20 mouse cellular contexts compared by ENCODE assay signal in the genomic region with DNA sequence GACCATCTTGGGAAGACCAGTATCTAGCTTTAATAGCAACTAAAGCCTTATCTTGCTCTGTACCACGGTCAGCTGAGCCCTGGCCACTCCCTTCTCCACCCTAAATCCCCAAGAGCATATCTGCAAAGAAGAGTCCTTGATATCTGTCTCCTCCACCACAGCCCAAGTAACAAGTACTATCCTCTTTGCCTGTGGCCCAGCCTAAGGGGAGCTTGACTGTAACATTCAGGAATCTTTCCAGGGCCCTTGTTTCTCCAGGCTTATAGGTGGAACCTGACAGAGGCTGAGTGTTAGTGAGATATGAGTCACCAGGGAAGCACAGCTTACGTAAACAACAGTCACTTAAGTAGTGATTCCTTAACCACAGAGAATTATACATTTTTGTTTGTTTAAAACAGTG. TPM values are rescaled to one million over a fixed set of nuclear protein-coding genes. Genes with fewer than 3 reads are reported as not detected.
DNase-seq lines count a peak whose midpoint lies in the region; ATAC-seq and TF ChIP-seq lines count a peak whose summit lies in the region.
"Had no signal": no experiment of that assay in that cellular context is flagged by ENCODE, and none has a peak within 500 bp of the region (broad histone marks: within the 10 kb centered on the region; RNA-seq: fewer than 3 reads in every experiment).

No protein-coding gene starts in this region.

- H3K4me3 ChIP-seq in liver, embryonic 12.5 days: no peak overlapping the region
- H3K4me3 ChIP-seq in forebrain, embryonic 16.5 days (replicated peaks; ENCODE audit: low read length): no peak overlapping the region
- H3K4me3 ChIP-seq: heart, embryonic 12.5 days; hindbrain, embryonic 10.5 days; midbrain, embryonic 15.5 days; neural tube, embryonic 12.5 days had no signal

- CTCF ChIA-PET in Patski (lab: Charles Lee): no interaction called here

- H3K27ac ChIP-seq in liver, embryonic 12.5 days: no peak overlapping the region; the same call in 1 of the 2 replicates
- no peak overlapping the region for H3K27ac ChIP-seq in forebrain, embryonic 16.5 days (ENCODE audit: low read length)
- H3K27ac ChIP-seq: hindbrain, embryonic 10.5 days; midbrain, embryonic 15.5 days; neural tube, embryonic 12.5 days had no signal

- WGBS in liver, embryonic 12.5 days (ENCODE audit: insufficient replicate concordance): 30% methylated on average over 2 of the region's 2 CpGs
- WGBS in forebrain, embryonic 16.5 days: 73% methylated on average over 2 of the region's 2 CpGs

- in situ Hi-C loops in Patski (cut with MboI; ENCODE audit: low pct_unique_long_range_greater_than_20kb): no loop called here

- H3K4me1 ChIP-seq in liver, embryonic 12.5 days: peaks cover 15% of the 10 kb centered on the region
- H3K4me1 ChIP-seq in forebrain, embryonic 16.5 days (replicated peaks; ENCODE audit: control insufficient read depth, insufficient read depth, low read length): no peaks in the 10 kb centered on the region
- H3K4me1 ChIP-seq: neural tube, embryonic 12.5 days had no signal

- H3K4me2 ChIP-seq in liver, embryonic 12.5 days: peak overlapping the region; percentile 10
- no peak overlapping the region for H3K4me2 ChIP-seq in forebrain, embryonic 16.5 days (ENCODE audit: low read length)
- H3K4me2 ChIP-seq: heart, embryonic 12.5 days; midbrain, embryonic 15.5 days; neural tube, embryonic 12.5 days had no signal

- H3K27me3 ChIP-seq in Patski: no peaks in the 10 kb centered on the region
- H3K27me3 ChIP-seq in liver, embryonic 12.5 days (replicated peaks): no peaks in the 10 kb centered on the region; the same call in 1 of the 2 replicates
- no peaks in the 10 kb centered on the region for H3K27me3 ChIP-seq in forebrain, embryonic 16.5 days (replicated peaks; ENCODE audit: control insufficient read depth, insufficient read depth, low read length)
- H3K27me3 ChIP-seq: heart, embryonic 12.5 days; midbrain, embryonic 15.5 days; neural tube, embryonic 12.5 days had no signal

- peak; percentile 81 for ATAC-seq in Patski
- peak; percentile 93 for ATAC-seq in liver, embryonic 12.5 days
- ATAC-seq in megakaryocyte-erythroid progenitor cell, adult 5-6 weeks (replicated peaks; ENCODE audit: low FRiP score, low TSS enrichment, poor library complexity, severe bottlenecking): peak; percentile 76
- ATAC-seq in forebrain, embryonic 16.5 days: no peak
- ATAC-seq in inflammation-experienced regulatory T-cells, adult 6 months: no peak
- ATAC-seq: forebrain, postnatal 0 days; midbrain, embryonic 15.5 days had no signal

- POLR2A ChIA-PET in Patski (lab: Charles Lee): interaction anchor here (0.5 to 0.9 kb wide), 2 partner anchors 23 to 65 kb away, joined by 4 read pairs; no protein-coding TSS in a partner anchor

- H3K9me3 ChIP-seq in liver, embryonic 12.5 days (replicated peaks): no peaks in the 10 kb centered on the region
- peaks cover 6% of the 10 kb centered on the region for H3K9me3 ChIP-seq in forebrain, embryonic 16.5 days (ENCODE audit: control insufficient read depth, low read length)
- H3K9me3 ChIP-seq: midbrain, embryonic 15.5 days had no signal

- no peaks in the 10 kb centered on the region for H3K36me3 ChIP-seq in liver, embryonic 12.5 days
- no peaks in the 10 kb centered on the region for H3K36me3 ChIP-seq in forebrain, embryonic 16.5 days (ENCODE audit: control insufficient read depth, insufficient read depth)
- H3K36me3 ChIP-seq: heart, embryonic 12.5 days; hindbrain, embryonic 10.5 days; midbrain, embryonic 15.5 days; neural tube, embryonic 12.5 days had no signal

- no peak overlapping the region for H3K9ac ChIP-seq in liver, embryonic 12.5 days
- H3K9ac ChIP-seq in forebrain, embryonic 16.5 days (replicated peaks; ENCODE audit: low read depth, low read length): no peak overlapping the region
- H3K9ac ChIP-seq: forebrain, postnatal 0 days; heart, embryonic 12.5 days; midbrain, embryonic 15.5 days; neural tube, embryonic 12.5 days had no signal

- DNase-seq in 416B (ENCODE audit: low read depth) (peak; percentile 30), Patski (ENCODE audit: low read depth, low spot score) (no peak)
- DNase-seq in layer of hippocampus, postnatal 14 days (ENCODE audit: low spot score in 2 of 2): no peak
- DNase-seq: adrenal gland, postnatal 10 days; cerebellum, adult 11 months; forebrain, postnatal 0 days; gastrocnemius, postnatal 14 days; kidney, adult 11 months; kidney, postnatal 14 days; layer of hippocampus, adult 9-11 months; retina, postnatal 1 day; thymus, adult 2 months had no signal

- no peak for TF ChIP-seq CTCF in Patski (IDR thresholded peaks at IDR 0.05)

RNA-seq across cellular contexts. Expression of a gene that starts 28.4 kb away (rescaled TPM):
- 19.8 TPM for polyA plus RNA-seq in Patski (2021)
- 51.5 and 58.2 TPM in 2 replicates for polyA plus RNA-seq in liver, embryonic 12.5 days (2016; fragmentation: Nextera tagmentation; extraction: Ambion mirVana)
- 11.1 and 17.1 TPM in 2 replicates for total RNA-seq in megakaryocyte-erythroid progenitor cell, adult 5-6 weeks (2014; fragmentation: Nextera tagmentation)
- 24.4 and 38.2 TPM in 2 replicates for total RNA-seq in megakaryocyte-erythroid progenitor cell, adult 5-6 weeks (2017)
- 10 to 100 TPM; 74.8 to 80.9 TPM for total RNA-seq in layer of hippocampus, postnatal 14 days (2021)
- 76.9 and 83.7 TPM in 2 replicates for polyA plus RNA-seq in forebrain, embryonic 16.5 days (2015; fragmentation: Nextera tagmentation; extraction: Ambion mirVana)
- 10 to 100 TPM; 22.3 to 43.4 (median 26.7) TPM for polyA plus RNA-seq in inflammation-experienced regulatory T-cells, adult 6 months (2017; shearing (Covaris generic))

Comparison
In these comparisons a context has a peak if more than half of its experiments do, and no peak if none do; other contexts are left out.
1. ATAC-seq: peak in Patski (single experiment), liver, embryonic 12.5 days (single experiment) and megakaryocyte-erythroid progenitor cell, adult 5-6 weeks (single experiment); none in forebrain, embryonic 16.5 days (single experiment) and inflammation-experienced regulatory T-cells, adult 6 months (single experiment).